Mouse (Mus musculus) spleen, embryonic (tissue): ENCODE data around the gene Iqsec3.

Experiments
- CTCF ChIA-PET: fragments of 350-600 bp; sonication (Branson Sonifier 250); formaldehyde crosslinking; loops from one replicate; lab custom pipeline; 2022; lab: Charles Lee

Gene Iqsec3

DNA sequence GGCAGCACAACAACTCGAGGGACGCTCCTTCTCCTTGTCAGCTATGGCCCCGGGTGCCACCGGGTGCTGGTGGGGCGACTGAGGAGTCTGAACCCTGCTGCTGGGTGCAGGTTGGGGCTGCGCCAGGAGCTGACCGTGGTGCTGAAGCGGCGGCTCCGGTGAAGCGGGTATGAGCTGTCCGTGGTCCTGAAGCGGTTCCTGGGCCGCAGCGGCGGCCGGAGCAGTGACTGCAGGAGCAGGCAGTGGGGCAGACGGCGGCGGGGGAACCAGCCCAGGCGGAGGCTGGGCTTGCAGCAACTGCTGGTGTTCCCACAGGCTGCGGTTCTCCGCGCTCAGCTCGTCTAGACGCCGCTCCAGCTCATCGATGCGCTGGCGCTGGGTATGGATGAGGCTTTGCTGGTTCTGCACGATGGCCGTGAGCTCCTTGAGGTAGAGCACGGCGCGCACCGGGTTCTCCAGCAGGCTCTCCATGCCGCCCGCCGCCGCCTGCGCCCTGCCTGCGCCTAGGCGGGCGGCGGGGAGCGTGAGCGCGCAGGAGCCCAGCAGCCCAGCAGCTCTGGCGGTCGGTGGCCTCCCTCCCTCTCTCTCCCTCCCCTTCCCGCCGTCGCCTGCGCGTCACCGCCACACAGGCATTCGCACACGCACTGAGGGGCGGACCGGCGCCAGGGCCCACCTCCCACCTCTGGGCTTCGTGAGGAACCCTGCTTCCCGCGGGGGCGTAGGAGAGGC, at the start of gene Iqsec3:
TSS of gene Iqsec3 (minus strand) at position 586 of the 729 bp plus-strand sequence.
- CTCF ChIA-PET: no interaction called here

DNA sequence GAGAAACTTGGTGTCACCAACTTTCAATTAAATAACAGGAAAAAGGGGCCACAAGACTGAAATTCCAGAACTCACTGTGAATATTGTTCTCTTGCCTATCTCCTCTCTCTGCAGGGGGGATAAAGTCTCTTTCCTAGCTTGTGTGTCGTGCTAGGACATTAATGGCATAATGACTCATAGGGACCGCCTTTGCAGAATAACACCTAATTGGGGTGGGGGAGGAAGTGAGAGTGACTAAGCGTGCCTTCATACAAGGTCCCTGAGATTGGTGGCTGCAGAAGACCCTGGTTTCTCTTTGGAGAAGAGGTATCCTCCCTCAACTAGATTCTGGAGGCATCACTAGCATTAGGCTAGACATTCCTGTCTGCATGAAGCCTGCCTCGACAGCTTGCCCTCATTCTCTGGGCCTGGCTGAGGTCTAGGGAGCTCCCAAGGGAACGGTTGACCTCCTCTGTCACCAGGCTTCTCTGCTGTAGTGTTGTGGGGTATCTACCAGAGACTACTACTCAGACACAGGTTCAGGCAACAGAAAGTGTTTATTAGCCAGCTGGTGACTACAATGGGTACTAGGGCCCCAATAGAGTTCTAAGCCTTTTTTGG, 48.7 kb upstream of the Iqsec3 start:
- CTCF ChIA-PET: no interaction called here

DNA sequence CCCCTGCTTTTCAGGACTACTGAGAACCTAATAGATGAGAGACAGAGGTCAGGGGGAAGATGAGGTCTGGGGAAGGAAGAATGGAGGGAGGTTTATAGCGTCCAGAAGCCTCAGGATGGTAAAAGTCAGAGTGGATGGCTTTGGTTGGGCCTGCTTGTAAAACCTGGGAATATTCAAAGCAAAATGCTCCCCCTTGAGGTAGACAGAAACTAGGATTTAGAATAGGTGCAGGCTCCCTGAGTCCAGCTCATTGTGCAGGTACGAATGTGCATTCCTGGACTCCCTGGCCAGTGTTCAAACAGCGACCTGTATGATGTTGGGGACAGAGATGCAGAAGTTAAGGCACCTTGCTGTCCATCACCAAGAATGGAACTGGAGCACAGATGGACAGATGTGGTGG, 47.6 kb upstream of the Iqsec3 start:
- CTCF ChIA-PET: no interaction called here

DNA sequence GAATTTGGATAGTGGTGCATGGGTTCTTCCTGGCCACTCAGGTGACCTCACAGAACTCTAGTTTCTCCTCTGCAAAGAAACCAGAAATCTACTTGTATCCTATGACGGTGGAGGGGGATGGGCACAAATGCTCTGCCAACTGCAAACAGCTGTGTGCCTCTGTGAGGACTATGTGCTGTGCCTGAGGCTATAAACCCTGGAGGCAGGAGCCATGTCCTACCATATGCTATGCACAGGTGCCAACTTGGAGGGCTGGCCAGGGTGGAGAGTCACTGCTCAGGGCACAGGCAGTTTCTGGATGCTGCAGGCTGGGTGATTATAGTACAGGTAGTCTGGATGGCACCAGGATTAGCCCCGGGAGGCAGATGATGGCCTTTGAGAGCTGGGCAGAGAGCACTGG, 46.4 kb upstream of the Iqsec3 start:
- CTCF ChIA-PET: no interaction called here

DNA sequence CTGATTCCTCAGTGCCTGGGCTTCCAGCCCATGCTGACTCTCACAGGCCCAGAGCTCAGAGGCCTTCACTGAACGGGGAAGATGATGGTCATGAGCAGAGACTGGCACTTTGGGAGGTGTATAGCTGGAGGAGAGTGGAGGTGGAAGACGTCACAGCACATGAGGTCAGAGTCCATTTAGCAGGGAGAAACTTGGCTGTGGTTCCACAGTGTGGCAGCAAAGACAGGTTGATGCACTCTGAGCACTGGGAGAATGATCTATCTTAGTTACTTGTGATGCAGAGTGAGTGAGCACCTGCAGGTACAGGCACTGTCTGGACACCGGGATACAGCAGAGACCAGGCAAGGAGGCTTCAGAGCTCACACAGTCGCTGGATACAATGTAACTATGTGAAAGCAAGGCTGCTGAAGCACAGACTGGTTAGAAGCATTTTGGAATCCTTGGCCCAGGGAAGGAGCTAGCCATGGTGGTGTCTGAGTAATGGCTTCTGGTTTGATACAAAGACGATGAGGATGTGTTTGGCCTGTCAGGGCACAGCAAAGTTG, 45.9 kb upstream of the Iqsec3 start:
- CTCF ChIA-PET: no interaction called here

DNA sequence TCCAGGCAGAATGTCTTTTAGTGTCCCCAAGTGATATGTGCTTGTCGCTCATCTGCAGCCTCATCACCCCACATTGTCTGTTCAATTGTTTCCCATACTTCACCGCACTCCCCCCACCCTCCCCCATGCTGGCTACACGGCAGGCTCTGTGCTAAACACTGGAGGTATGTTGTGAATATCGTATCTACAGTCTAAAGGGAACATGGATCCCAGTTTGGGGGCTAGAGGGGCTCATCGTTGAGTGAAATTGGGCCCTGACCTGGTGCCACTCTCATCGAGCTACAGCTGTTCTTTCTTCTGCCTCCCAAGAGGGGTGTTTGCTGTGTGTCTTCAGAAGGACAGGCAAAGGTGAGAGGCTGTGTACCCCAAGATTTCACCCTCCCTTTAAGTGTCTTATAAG, 44.2 kb upstream of the Iqsec3 start:
- CTCF ChIA-PET: no interaction called here

DNA sequence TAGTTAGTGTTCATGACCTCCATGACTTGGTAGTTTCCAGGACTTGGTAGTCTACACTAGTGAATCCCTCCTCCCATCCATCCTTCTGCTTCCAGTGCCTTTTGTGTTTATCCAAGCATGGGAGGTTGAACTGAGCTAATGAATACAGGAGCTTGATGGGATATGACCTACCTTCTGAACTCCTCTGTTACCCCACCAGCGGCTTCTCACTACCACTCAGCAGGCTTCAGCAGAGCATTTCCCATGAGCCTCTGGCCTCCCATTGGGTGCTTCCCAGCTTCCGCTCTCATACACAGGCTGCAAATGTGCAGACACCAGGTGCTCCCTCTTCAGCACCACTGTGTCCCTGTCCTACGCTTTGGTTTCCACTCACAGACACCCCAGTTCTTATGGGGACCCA, 36.9 kb upstream of the Iqsec3 start:
- CTCF ChIA-PET: no interaction called here

DNA sequence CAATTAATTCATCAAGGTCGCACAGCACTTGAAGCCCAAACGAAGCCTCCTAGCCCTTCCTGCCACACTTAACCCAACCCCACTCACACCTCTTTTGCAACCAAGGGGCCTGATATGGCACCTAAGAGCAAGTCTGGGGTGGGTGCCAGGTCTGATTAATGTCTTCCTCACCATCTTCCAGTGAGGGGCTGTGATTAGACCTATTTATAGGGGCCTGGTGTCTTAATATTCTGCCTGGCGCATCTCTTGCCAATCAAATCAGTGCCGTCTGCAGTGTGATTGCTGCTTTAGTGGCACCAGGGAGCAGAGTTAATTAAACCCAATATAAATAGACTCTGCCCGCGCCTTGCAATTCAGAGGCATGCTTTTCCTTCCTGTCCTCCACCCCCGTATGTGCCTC, 36.4 kb upstream of the Iqsec3 start:
- CTCF ChIA-PET: no interaction called here

DNA sequence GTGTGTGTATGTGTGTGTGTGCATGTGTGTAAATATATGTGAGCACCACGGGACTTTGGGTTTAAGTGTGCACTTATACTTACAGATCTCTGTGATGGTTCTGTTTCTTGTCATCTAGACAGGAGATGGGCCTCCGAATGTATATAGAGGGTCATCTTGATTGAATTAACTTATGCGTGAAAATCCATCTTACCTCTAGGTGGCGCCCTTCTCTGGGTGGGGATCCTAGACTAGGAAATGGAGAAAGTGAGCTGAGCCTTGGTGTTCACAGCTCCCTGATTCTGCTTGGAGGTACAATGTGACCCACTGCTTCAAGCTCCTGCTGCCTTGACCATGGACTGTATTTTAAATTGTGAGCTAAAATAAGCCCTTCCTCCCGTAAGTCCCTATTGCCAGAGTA, 34.8 kb upstream of the Iqsec3 start:
- CTCF ChIA-PET: no interaction called here

DNA sequence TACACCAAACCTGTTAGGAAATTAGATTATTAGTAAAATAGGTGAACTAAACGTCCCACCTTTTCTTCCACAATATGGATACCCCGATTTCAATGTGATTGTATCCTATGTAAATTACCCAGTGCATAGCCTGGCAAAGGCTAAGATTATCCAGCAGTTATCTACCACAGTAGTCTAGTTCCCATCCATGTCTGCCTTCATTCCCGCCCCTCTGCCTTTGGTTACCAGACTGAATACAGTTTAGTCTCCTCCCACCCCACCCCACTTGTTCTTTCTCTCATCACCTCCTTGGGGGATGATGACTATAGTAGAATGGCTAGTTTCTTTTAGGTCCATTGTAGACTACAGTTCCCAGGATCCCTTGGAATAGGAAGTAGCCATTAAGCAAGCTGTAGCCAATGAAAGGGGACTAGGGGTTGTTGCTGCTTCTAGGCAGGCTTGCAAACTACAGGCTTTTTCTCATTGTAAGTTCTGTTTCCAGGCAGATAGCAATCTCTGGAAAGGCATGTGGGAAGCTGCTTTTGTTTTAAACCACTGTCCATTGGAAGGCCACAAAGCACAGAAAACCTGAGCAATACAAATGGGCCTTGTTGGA, 27.7 kb upstream of the Iqsec3 start:
- CTCF ChIA-PET: no interaction called here

DNA sequence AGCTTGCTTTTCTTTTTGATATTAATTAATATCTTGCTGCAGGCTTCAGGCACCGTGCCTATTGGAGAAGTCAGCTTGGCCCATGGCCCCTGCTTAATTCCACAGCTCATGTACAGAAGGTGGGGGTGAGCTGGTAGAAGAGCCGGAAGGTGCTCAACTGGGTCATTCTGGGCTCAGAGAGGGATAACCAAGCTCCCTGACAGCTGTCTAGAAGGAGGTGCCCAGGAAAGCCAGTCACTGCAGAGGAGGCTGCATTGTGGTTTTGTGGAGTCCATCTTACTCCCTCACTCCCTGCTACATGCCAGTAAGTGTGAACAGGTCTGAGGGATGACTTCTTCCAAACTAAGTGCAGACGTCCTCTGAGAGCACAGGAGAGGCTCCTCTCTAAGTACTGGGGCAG, 26.4 kb upstream of the Iqsec3 start:
- CTCF ChIA-PET: no interaction called here

DNA sequence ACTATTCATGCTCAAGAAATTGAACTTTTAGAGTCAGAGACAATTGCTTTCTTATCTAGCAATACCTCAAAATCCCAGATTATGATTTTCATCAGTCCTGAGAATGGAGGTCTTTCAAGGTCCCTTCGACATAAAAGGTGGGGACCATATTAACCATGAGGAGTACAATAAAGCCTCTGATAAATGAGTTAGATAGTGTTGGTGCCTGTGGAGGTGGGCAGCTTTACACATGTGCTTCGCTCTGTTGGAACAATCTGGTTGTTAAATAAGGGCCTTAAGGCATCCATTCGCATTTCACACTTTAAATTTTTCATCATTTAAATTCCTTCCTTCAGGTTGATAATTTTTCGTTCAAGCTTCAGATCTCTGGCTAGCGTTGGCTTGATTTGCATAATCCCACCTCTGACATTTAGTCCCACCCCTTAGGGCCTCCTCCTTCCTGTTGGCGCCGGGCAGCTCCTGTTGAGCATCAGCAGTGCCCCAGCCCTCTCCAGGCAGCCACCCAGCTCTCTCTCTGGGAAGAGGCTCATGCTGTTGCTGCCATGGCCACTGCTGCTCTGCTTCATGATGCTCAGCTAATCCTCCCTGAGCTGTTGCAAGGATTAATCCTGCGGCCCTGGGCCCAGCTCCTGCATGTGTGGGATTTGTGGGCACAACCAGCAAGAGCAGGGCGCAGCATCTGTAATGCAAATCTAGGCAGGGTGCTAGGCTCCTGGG, 25.5 kb upstream of the Iqsec3 start:
- CTCF ChIA-PET: no interaction called here

DNA sequence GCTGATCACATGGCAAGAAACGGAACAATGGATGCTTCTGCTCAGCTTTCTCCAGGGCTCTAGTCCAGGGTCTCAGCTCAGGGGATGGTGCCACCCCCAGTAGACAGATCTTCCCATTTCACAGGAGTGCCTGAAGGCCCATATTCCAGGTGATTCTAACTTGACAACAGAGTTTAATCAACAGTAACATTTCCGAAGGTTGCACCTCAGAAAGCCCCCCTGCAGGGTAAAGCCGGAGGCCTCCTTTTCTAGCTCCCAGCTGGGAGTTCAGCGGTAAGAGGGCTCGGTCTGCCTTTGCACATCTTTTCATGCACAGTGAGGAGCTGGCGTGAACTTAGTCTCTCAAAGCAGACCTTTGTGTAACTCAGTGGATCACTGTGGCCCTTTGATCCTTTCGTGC, 22.1 kb upstream of the Iqsec3 start:
- CTCF ChIA-PET: no interaction called here

DNA sequence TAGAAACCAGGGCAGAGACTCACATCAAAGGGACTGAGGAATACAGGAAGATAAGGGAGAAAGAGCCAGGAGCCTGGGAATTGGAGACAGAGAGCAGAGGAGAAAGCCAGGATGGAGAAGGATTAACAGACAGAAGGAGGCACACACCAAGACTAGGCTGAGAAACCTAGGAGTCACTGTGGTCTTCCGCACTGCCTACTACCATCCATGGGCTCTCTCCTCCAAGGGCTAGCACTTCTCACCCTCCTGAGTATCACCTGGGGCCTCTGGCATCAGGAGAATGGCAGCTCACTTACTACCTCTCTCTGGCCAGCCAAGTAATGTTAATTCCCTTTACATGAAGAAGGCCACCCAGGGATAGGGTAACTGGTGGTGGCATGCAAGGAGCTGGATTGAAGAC, 21.5 kb upstream of the Iqsec3 start:
- CTCF ChIA-PET: no interaction called here

DNA sequence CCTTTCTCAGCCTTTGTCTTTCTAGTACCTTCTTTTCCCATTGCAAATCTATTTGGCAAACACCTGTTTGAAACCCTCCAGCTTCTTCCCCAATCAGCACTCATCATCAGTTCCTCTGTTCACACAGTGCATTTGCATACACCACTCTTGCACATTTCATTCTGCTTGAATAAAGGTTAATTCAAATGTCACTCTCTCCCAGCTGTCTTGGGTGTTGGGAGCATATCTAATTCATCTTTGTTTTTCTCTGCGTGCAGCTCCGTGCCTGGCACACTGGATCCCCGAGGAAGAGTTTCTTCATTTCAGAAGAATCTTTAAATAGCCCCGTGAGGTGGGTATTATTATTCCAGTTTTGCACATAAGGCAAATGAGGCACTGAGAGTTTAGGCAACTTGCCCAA, 20.8 kb upstream of the Iqsec3 start:
- CTCF ChIA-PET: no interaction called here

DNA sequence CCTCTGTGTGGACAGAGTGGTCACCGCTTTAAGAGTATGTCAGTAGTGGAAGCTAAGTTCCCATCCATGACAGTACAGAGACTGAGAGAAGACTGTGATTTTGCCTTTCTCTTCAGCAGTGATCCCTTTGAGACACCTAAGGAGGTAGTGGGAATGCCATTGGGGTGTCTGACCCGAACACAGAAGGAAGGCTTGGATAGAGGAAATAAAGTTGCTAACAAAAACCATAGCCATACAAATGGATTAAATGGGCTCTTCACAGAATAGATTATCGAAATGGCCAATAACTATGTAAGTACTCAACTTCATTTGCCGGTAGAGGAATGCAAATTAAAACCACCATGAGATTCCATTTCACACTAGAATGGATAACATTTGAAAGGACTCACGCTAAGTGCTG, 17.9 kb upstream of the Iqsec3 start:
- CTCF ChIA-PET: no interaction called here

DNA sequence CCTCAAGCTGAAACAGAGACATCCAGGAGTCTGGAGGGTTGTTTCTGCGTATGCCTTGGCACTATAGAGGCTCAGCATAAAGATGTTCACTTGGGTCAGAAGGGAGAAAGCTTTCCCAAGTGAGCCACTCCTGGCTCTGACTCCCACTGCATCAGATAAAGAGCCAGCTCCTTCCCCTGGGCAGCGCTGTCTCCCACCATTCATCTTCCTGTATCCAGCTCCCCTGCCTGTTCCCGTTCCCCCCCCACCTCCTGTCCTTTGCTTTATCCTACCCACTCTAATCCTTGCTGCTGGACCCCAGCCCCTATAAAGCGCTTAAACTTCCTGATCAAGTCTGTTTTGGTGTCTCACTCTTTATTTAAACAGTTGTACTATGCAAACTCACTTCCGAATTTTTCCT, 1.2 kb downstream of the Iqsec3 start:
- CTCF ChIA-PET: no interaction called here

DNA sequence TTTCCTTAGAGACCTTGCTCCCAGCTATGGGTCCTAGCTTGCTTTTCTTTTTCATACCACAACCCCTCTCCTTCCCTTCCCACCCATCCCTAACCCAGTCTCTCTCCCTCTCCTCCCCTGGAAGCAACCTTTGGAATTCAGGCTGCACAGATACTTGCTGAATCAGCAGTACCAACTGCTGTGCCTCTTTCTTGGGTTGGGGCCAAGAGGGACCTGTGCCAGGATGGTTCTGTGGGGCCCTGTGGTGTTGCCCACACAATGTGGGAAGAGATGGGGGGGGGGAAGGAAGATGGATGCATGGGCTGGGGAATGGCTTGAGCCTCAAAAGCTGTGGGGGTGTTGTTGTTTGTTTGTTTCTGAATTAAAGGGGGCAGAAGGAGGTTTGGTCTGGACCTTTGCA, 5.2 kb downstream of the Iqsec3 start:
- CTCF ChIA-PET: no interaction called here

DNA sequence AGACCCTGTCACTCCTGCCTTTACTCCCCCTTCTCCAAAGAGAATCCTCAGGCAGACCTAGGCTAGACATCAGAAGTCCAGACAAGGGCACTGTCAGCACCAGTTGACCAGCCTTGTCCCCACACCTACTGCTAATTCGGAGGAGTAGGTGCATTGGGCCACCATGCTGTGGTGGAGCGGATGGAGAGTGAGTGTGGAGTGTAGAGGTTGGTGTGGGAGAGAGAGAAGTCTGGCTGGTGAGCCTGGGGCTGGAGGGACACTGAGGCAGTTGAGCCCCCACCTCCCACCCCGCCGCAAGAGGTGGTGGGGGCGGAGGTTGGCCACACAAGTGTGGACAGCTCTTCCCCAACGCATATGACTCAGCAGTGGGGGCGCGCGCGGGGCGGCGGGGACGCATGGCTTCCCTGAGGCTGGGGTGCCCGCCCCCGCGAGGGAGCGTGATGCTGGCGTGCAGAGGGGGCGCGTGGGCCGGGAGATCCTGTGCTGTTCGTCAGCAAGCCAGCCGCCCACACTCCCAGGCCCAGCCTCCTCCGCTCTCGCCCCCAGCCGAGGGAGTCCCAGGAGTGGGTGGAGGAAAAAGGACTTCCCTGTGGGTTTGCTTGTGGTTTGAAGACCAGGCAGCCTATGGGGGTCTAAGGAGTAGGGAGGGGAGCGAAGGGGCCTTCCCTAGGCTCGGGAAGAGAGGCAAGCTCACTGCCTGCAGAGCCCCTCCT, 10.7 kb downstream of the Iqsec3 start:
- CTCF ChIA-PET: no interaction called here

DNA sequence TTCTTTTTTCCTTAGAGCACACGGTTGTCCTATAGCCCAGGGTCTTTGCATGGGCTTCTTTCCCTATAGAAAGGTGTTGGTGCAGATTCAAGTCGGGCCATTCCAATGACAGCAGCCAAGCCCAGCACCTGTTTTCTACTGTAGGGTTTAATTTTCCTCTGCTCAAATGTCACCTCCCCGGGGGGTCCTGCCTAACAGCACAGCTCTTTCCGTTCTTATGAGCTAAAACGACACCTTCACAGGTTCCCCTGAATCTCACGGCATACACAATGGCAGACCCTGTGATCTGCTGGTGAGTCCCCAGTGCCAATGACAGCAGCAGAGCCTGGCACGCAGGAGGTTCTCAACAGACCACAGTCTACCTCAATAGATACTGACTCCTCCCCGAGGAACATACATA, 16.1 kb downstream of the Iqsec3 start:
- CTCF ChIA-PET: no interaction called here

DNA sequence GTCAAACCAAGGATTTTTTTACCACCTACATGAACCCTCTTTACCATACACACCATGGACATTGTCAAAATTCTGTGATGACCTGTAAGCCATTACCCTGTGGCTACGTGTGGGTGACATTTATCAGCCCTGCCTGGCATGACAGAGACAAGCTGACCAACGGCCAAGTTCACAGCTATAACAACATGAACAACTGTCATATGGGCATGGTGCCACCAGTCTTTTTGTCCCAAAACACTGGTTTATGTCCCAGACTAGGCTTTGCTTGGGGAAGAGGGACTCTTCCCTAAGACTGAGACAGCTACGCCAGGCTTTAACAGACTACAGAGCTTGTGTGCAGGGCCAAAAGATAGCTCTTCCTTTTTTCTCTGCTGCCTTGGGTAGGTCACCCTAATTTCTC, 16.8 kb downstream of the Iqsec3 start:
- CTCF ChIA-PET: no interaction called here
